In genomic region chr10:78138812-78139523, GRCm38 (mm10) we compare ENCODE assay signal across 8 mouse cellular contexts. TPM values are rescaled to one million over a fixed set of nuclear protein-coding genes. Genes with fewer than 3 reads are reported as not detected.
DNase-seq lines count a peak whose midpoint lies in the region; ATAC-seq and TF ChIP-seq lines count a peak whose summit lies in the region.

No protein-coding gene starts in this region.

- no peaks in the 10 kb centered on the region for H3K36me3 ChIP-seq in embryonic facial prominence, embryonic 12.5 days
- H3K36me3 ChIP-seq in intestine, postnatal 0 days (ENCODE audit: control insufficient read depth, insufficient read depth) = no peaks in the 10 kb centered on the region
- H3K36me3 ChIP-seq in lung, postnatal 0 days (ENCODE audit: insufficient read depth, low read length) = no peaks in the 10 kb centered on the region

- 31% methylated on average over 14 of the region's 14 CpGs for WGBS in embryonic facial prominence, embryonic 12.5 days
- 32% methylated on average over 14 of the region's 14 CpGs for WGBS in intestine, postnatal 0 days
- WGBS in lung, postnatal 0 days = 13% methylated on average over 14 of the region's 14 CpGs

- DNase-seq in gastrocnemius, adult 2 months = peak; percentile 51
- DNase-seq in gastrocnemius, adult 8-10 months (ENCODE audit: low spot score in 2 of 2) = no peak
- DNase-seq in lung, postnatal 0 days (ENCODE audit: low spot score) = peak; percentile 78
- DNase-seq in spleen, postnatal 36 days (ENCODE audit: low spot score in 2 of 2) = no peak
- no peak for DNase-seq in ovary, postnatal 36 days (ENCODE audit: low spot score)

- no peak for ATAC-seq in embryonic facial prominence, embryonic 12.5 days (ENCODE audit: insufficient number of reproducible peaks, insufficient read depth, low FRiP score, low TSS enrichment)
- ATAC-seq in intestine, postnatal 0 days = no peak
- peak; percentile 68 for ATAC-seq in lung, postnatal 0 days
- no peak for ATAC-seq in megakaryocyte-erythroid progenitor cell, adult 5-6 weeks (replicated peaks; ENCODE audit: low FRiP score, low TSS enrichment, poor library complexity, severe bottlenecking)

- no peak for TF ChIP-seq CTCF in gastrocnemius, adult 2 months (IDR thresholded peaks at IDR 0.05)
- no peak for TF ChIP-seq CTCF in intestine, postnatal 0 days (IDR thresholded peaks at IDR 0.05; ENCODE audit: low read depth)
- TF ChIP-seq CTCF in lung, postnatal 0 days (IDR thresholded peaks at IDR 0.05) = no peak

- intact Hi-C loops in gastrocnemius, adult 2 months (cut with DNase I) = no loop called here

- TF ChIP-seq EP300 in lung, postnatal 0 days (IDR thresholded peaks at IDR 0.05) = no peak

- peaks cover 16% of the 10 kb centered on the region for H3K4me1 ChIP-seq in embryonic facial prominence, embryonic 12.5 days
- H3K4me1 ChIP-seq in intestine, postnatal 0 days (replicated peaks; ENCODE audit: control insufficient read depth, insufficient read depth, low read length) = peaks cover 14% of the 10 kb centered on the region; the same call in 1 of the 2 replicates
- H3K4me1 ChIP-seq in lung, postnatal 0 days (ENCODE audit: insufficient read depth, low read depth, low read length) = peaks cover 15% of the 10 kb centered on the region; the same call in 1 of the 2 replicates

- peak overlapping the region; percentile 37; the same call in 1 of the 2 replicates for H3K4me3 ChIP-seq in gastrocnemius, adult 2 months
- H3K4me3 ChIP-seq in embryonic facial prominence, embryonic 12.5 days = no peak overlapping the region
- no peak overlapping the region for H3K4me3 ChIP-seq in intestine, postnatal 0 days (ENCODE audit: low read depth, low read length)
- no peak overlapping the region for H3K4me3 ChIP-seq in lung, postnatal 0 days (ENCODE audit: low read depth, low read length)

- H3K9ac ChIP-seq in embryonic facial prominence, embryonic 12.5 days = no peak overlapping the region
- H3K9ac ChIP-seq in intestine, postnatal 0 days (ENCODE audit: low read depth, low read length) = no peak overlapping the region
- no peak overlapping the region for H3K9ac ChIP-seq in lung, postnatal 0 days (replicated peaks; ENCODE audit: low read depth)

- no peaks in the 10 kb centered on the region for H3K9me3 ChIP-seq in embryonic facial prominence, embryonic 12.5 days
- no peaks in the 10 kb centered on the region for H3K9me3 ChIP-seq in intestine, postnatal 0 days (ENCODE audit: control insufficient read depth)
- H3K9me3 ChIP-seq in lung, postnatal 0 days (ENCODE audit: low read length) = no peaks in the 10 kb centered on the region

- H3K27me3 ChIP-seq in embryonic facial prominence, embryonic 12.5 days = no peaks in the 10 kb centered on the region
- no peaks in the 10 kb centered on the region for H3K27me3 ChIP-seq in intestine, postnatal 0 days (replicated peaks; ENCODE audit: control insufficient read depth, insufficient read depth, low read length)
- no peaks in the 10 kb centered on the region for H3K27me3 ChIP-seq in lung, postnatal 0 days (replicated peaks; ENCODE audit: insufficient read depth, low read length)

- H3K27ac ChIP-seq in gastrocnemius, adult 2 months = peak overlapping the region; percentile 73
- peak overlapping the region; percentile 65 for H3K27ac ChIP-seq in embryonic facial prominence, embryonic 12.5 days
- H3K27ac ChIP-seq in intestine, postnatal 0 days (ENCODE audit: low read depth, low read length) = peak overlapping the region; percentile 35
- peak overlapping the region; percentile 68 for H3K27ac ChIP-seq in lung, postnatal 0 days (ENCODE audit: low read length)

- 0 out of 2 replicates have a peak overlapping the region, but pooled peaks have one; percentile 13 for H3K4me2 ChIP-seq in embryonic facial prominence, embryonic 12.5 days (replicated peaks)
- peak overlapping the region; percentile 27 for H3K4me2 ChIP-seq in intestine, postnatal 0 days (replicated peaks; ENCODE audit: low read depth)
- peak overlapping the region; percentile 17; the same call in 1 of the 2 replicates for H3K4me2 ChIP-seq in lung, postnatal 0 days (replicated peaks; ENCODE audit: low read depth, low read length)

RNA-seq across cellular contexts. Expression of gene D10Jhu81e, which starts 30.6 kb away (rescaled TPM):
- 100 to 1,000 TPM; 231 to 289 TPM for total RNA-seq in gastrocnemius, adult 2 months (2021)
- 100 to 1,000 TPM; 250 to 278 (median 260) TPM for total RNA-seq in gastrocnemius, adult 8-10 months (2022)
- polyA plus RNA-seq in embryonic facial prominence, embryonic 12.5 days (2016; fragmentation: Nextera tagmentation; extraction: Ambion mirVana) = 30.3 and 32.8 TPM in 2 replicates
- polyA plus RNA-seq in intestine, postnatal 0 days (2015; fragmentation: Nextera tagmentation; extraction: Ambion mirVana) = 21.9 and 23.9 TPM in 2 replicates
- polyA plus RNA-seq in lung, postnatal 0 days (2015; fragmentation: Nextera tagmentation; extraction: Ambion mirVana) = 24.8 and 27.0 TPM in 2 replicates
- 42.1 and 48.7 TPM in 2 replicates for total RNA-seq in megakaryocyte-erythroid progenitor cell, adult 5-6 weeks (2014; fragmentation: Nextera tagmentation)
- total RNA-seq in megakaryocyte-erythroid progenitor cell, adult 5-6 weeks (2017) = 94.9 and 103 TPM in 2 replicates

RNA-seq across cellular contexts. Expression of gene Pwp2, which starts 46.0 kb away (rescaled TPM):
- 10 to 100 TPM; 10.7 to 11.0 TPM for total RNA-seq in gastrocnemius, adult 2 months (2021)
- 10 to 100 TPM; 10.3 to 12.0 (median 11.5) TPM for total RNA-seq in gastrocnemius, adult 8-10 months (2022)
- polyA plus RNA-seq in embryonic facial prominence, embryonic 12.5 days (2016; fragmentation: Nextera tagmentation; extraction: Ambion mirVana) = 24.2 and 27.0 TPM in 2 replicates
- polyA plus RNA-seq in intestine, postnatal 0 days (2015; fragmentation: Nextera tagmentation; extraction: Ambion mirVana) = 4.2 TPM in 2 replicates
- 5.8 and 6.4 TPM in 2 replicates for polyA plus RNA-seq in lung, postnatal 0 days (2015; fragmentation: Nextera tagmentation; extraction: Ambion mirVana)
- total RNA-seq in megakaryocyte-erythroid progenitor cell, adult 5-6 weeks (2014; fragmentation: Nextera tagmentation) = 25.5 and 31.4 TPM in 2 replicates
- total RNA-seq in megakaryocyte-erythroid progenitor cell, adult 5-6 weeks (2017) = 37.0 and 47.2 TPM in 2 replicates

Comparison
In these comparisons a context has a peak if more than half of its experiments do, and no peak if none do; other contexts are left out.
1. DNase-seq: peak in gastrocnemius, adult 2 months (single experiment) and lung, postnatal 0 days (single experiment); none in gastrocnemius, adult 8-10 months (0 of 2), spleen, postnatal 36 days (0 of 2) and ovary, postnatal 36 days (single experiment).
2. Peak in every context shown above with its lines, with median percentiles within 50 percentile points of each other: H3K27ac ChIP-seq and H3K4me2 ChIP-seq.